Mouse (Mus musculus): Measurements from ENCODE around the gene Mettl24. TPM values are rescaled to one million over a fixed set of nuclear protein-coding genes. Genes with fewer than 3 reads are reported as not detected.

Gene Mettl24
- polyA plus RNA-seq, 1 experiment from 2014 or later, result 2.8 TPM

DNA sequence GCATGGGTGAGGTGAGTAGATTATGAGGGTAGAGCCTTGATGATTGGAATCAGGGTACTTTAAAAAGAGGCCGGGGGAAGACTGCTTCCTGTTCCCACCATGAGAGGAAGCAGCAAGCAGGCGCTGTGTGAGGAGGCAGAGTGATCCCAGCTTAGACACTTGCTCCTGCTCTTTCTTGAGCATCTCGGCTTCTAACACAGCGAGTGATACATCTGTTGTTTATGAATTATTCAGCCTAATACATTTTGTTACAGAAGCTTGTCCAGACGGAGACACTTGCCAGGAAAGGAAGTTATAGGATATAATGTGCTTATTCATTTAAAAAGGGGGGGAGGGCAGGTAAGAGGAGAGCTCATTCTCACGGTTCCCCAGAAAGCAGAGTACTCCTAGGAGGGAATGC is 142.9 kb downstream of the Mettl24 start:
- H3K27ac ChIP-seq (ENCODE audit: low read depth, low read length), result no peak overlapping the region
- no peak overlapping the region for H3K9ac ChIP-seq (ENCODE audit: low read depth, low read length)
- peaks cover 4% of the 10 kb centered on the region; the same call in 1 of the 2 replicates for H3K36me3 ChIP-seq (ENCODE audit: control insufficient read depth, insufficient read depth, low read length)
- no peak overlapping the region for H3K4me2 ChIP-seq (replicated peaks; ENCODE audit: low read depth, low read length)
- no peaks in the 10 kb centered on the region for H3K27me3 ChIP-seq (ENCODE audit: control insufficient read depth, insufficient read depth, low read length)
- H3K4me1 ChIP-seq (ENCODE audit: control insufficient read depth, insufficient read depth, low read length), result no peaks in the 10 kb centered on the region
- WGBS, result 84% methylated on average over 6 of the region's 6 CpGs
- no peak for ATAC-seq (ENCODE audit: low FRiP score, low TSS enrichment)
- no peaks in the 10 kb centered on the region for H3K9me3 ChIP-seq (ENCODE audit: control insufficient read depth, low read length)
- H3K4me3 ChIP-seq (ENCODE audit: low read length), result no peak overlapping the region

DNA sequence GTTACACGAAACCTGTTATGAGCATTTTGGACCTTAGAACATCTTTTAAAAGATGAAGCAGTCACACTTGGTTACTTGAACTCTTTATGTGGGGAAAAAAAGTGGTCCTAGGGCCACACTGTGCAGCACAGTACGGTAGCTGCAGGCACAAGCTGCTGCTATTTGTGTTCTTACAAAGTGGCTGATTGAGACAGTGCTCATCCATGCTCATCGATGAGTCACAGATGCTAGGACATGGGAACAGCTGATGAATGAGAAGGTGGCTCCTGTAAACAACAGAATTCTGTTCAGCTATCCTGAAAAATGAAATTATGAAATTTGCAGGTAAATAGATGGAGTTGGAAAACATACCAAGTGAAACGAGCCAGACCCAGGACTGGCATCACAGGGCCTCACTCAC is 144.6 kb downstream of the Mettl24 start:
- Histone ChIP-seq H3K4me2 (replicated peaks; ENCODE audit: low read depth, low read length) (no peak overlapping the region), H3K36me3 (ENCODE audit: control insufficient read depth, insufficient read depth, low read length) (peaks cover 12% of the 10 kb centered on the region; the same call in 1 of the 2 replicates), H3K27ac (ENCODE audit: low read depth, low read length) (no peak overlapping the region), H3K27me3 (ENCODE audit: control insufficient read depth, insufficient read depth, low read length) (no peaks in the 10 kb centered on the region), H3K4me3 (ENCODE audit: low read length) (no peak overlapping the region), H3K4me1 (ENCODE audit: control insufficient read depth, insufficient read depth, low read length) (no peaks in the 10 kb centered on the region), H3K9me3 (ENCODE audit: control insufficient read depth, low read length) (no peaks in the 10 kb centered on the region), H3K9ac (ENCODE audit: low read depth, low read length) (no peak overlapping the region)
- 89% methylated on average over 4 of the region's 4 CpGs for WGBS
- no peak for ATAC-seq (ENCODE audit: low FRiP score, low TSS enrichment)

DNA sequence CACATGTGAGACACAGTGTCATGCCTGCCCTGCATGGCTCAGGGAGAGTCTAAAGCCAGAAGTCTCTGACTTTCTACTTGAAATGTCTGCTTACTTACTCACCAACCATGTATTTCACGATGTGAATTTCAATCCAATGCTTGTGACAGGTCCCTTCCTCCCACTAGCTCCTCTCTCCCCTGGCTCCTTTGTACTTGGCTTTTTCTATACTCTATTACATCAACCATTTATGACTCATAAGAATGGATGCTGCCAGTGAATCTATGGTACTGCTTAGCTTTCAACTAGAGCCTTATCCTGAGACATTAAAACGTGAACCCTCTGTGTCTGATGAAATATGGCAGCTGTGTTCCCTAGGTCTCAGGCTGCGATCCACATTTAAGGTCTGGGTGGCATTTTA is 147.2 kb downstream of the Mettl24 start:
- no peaks in the 10 kb centered on the region for H3K4me1 ChIP-seq (ENCODE audit: control insufficient read depth, insufficient read depth, low read length)
- peaks cover 34% of the 10 kb centered on the region for H3K36me3 ChIP-seq (ENCODE audit: control insufficient read depth, insufficient read depth, low read length)
- no peak for ATAC-seq (ENCODE audit: low FRiP score, low TSS enrichment)
- H3K9ac ChIP-seq (ENCODE audit: low read depth, low read length), result no peak overlapping the region
- H3K9me3 ChIP-seq (ENCODE audit: control insufficient read depth, low read length), result no peaks in the 10 kb centered on the region
- WGBS, result 88% methylated on average over 3 of the region's 3 CpGs
- H3K4me3 ChIP-seq (ENCODE audit: low read length), result no peak overlapping the region
- H3K27me3 ChIP-seq (ENCODE audit: control insufficient read depth, insufficient read depth, low read length), result no peaks in the 10 kb centered on the region
- H3K27ac ChIP-seq (ENCODE audit: low read depth, low read length), result no peak overlapping the region
- H3K4me2 ChIP-seq (replicated peaks; ENCODE audit: low read depth, low read length), result no peak overlapping the region

DNA sequence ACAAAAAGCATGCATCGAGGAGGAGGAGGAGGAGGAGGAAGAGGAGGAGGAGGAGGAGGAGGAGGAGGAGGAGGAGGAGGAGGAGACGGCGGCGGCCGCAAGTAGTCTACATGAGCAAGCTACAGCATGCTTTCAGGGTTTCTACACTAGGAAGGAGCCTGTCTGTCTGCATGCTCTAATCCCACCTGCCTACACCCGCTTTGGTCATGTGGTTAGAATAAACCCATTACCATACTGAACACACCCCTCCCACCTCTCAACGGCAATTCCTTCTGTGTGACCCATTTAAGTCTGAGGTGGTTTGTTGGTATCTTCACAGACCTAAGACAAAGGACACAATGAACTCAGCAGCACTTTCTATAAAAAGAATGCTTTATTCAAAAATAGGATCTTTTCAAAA is 148.2 kb downstream of the Mettl24 start:
- peaks cover 42% of the 10 kb centered on the region for H3K36me3 ChIP-seq (ENCODE audit: control insufficient read depth, insufficient read depth, low read length)
- H3K9me3 ChIP-seq (ENCODE audit: control insufficient read depth, low read length), result no peaks in the 10 kb centered on the region
- no peak overlapping the region for H3K27ac ChIP-seq (ENCODE audit: low read depth, low read length)
- ATAC-seq (ENCODE audit: low FRiP score, low TSS enrichment), result no peak
- WGBS, result 94% methylated on average over 6 of the region's 7 CpGs
- no peak overlapping the region for H3K4me3 ChIP-seq (ENCODE audit: low read length)
- no peak overlapping the region for H3K9ac ChIP-seq (ENCODE audit: low read depth, low read length)
- H3K4me2 ChIP-seq (replicated peaks; ENCODE audit: low read depth, low read length), result no peak overlapping the region
- no peaks in the 10 kb centered on the region for H3K27me3 ChIP-seq (ENCODE audit: control insufficient read depth, insufficient read depth, low read length)
- no peaks in the 10 kb centered on the region for H3K4me1 ChIP-seq (ENCODE audit: control insufficient read depth, insufficient read depth, low read length)

DNA sequence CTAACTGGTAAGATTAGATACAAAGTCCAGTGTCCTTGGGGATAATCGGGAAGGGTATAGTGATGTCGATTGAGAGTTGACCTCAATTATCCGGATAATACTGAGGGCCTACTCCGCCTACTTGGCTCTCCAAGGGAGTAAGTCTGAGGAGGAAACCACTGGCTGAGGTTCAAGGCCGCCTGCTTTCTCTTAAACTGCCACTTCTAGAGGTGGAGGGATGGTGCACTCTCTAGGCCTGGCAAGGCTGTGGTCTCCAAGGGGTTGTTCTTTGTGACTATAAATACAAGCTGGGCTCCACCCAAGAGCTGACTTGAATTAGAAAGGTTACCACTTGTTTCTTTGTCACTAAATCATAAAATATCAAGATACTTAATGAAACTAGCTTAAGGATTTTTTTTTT is 157.0 kb downstream of the Mettl24 start:
- Histone ChIP-seq H3K9me3 (ENCODE audit: control insufficient read depth, low read length) (no peaks in the 10 kb centered on the region), H3K36me3 (ENCODE audit: control insufficient read depth, insufficient read depth, low read length) (peaks cover 37% of the 10 kb centered on the region), H3K27ac (ENCODE audit: low read depth, low read length) (no peak overlapping the region), H3K4me3 (ENCODE audit: low read length) (no peak overlapping the region), H3K4me2 (replicated peaks; ENCODE audit: low read depth, low read length) (no peak overlapping the region), H3K27me3 (ENCODE audit: control insufficient read depth, insufficient read depth, low read length) (no peaks in the 10 kb centered on the region), H3K9ac (ENCODE audit: low read depth, low read length) (no peak overlapping the region), H3K4me1 (ENCODE audit: control insufficient read depth, insufficient read depth, low read length) (no peaks in the 10 kb centered on the region)
- WGBS, result 87% methylated on average over 5 of the region's 5 CpGs
- no peak for ATAC-seq (ENCODE audit: low FRiP score, low TSS enrichment)

DNA sequence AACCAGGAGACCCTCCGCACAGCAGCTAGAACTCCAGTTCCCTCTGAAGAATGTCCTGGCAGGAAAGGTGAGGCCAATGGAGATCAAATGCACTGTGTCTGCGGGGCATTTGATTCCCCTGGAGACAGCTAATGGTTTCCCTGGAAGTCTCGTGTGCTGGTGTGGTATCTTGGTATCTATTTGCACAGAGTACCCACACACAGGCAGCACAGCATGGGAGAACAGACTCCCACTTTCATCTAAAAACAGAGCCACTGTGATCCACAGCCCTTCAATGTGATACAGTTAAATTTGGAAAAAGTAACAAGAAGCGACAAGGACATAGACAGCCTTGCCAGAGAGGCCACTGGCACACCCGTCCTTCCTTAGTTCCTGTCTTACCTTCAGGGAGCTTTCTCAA is 160.8 kb downstream of the Mettl24 start:
- WGBS, result 84% methylated on average over 5 of the region's 5 CpGs
- Histone ChIP-seq H3K4me3 (ENCODE audit: low read length) (no peak overlapping the region), H3K36me3 (ENCODE audit: control insufficient read depth, insufficient read depth, low read length) (peaks cover 44% of the 10 kb centered on the region)

DNA sequence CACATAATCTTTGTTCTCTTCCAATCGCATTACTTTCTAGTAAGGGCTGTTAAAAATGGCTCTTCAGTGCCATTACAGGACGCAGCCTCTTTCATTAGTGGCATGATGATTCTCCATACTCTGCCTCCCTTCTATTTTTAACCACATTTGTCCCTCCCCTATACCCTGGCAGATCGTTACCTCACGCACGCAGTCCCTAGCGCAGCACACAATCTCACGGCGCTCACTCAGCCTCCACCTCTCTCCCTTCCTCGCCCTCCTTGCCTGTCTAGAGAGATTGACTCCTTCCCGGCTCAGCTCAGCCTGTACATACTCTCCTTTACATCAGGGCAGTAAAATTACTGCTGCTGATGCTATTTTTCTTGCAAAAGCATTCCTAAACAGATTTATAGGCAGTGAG is 161.5 kb downstream of the Mettl24 start:
- Histone ChIP-seq H3K27me3 (ENCODE audit: control insufficient read depth, insufficient read depth, low read length) (no peaks in the 10 kb centered on the region), H3K4me3 (ENCODE audit: low read length) (no peak overlapping the region), H3K9me3 (ENCODE audit: control insufficient read depth, low read length) (no peaks in the 10 kb centered on the region), H3K27ac (ENCODE audit: low read depth, low read length) (peak overlapping the region; percentile 37; the same call in 1 of the 2 replicates), H3K36me3 (ENCODE audit: control insufficient read depth, insufficient read depth, low read length) (peaks cover 51% of the 10 kb centered on the region), H3K9ac (ENCODE audit: low read depth, low read length) (no peak overlapping the region), H3K4me2 (replicated peaks; ENCODE audit: low read depth, low read length) (no peak overlapping the region), H3K4me1 (ENCODE audit: control insufficient read depth, insufficient read depth, low read length) (no peaks in the 10 kb centered on the region)
- WGBS, result 61% methylated on average over 10 of the region's 10 CpGs
- ATAC-seq (ENCODE audit: low FRiP score, low TSS enrichment), result no peak

More for the DNA sequence above, 160.8 kb downstream of the Mettl24 start:
- Histone ChIP-seq H3K27ac (ENCODE audit: low read depth, low read length) (no peak overlapping the region), H3K9ac (ENCODE audit: low read depth, low read length) (no peak overlapping the region), H3K27me3 (ENCODE audit: control insufficient read depth, insufficient read depth, low read length) (no peaks in the 10 kb centered on the region), H3K4me2 (replicated peaks; ENCODE audit: low read depth, low read length) (no peak overlapping the region), H3K9me3 (ENCODE audit: control insufficient read depth, low read length) (no peaks in the 10 kb centered on the region), H3K4me1 (ENCODE audit: control insufficient read depth, insufficient read depth, low read length) (no peaks in the 10 kb centered on the region)
- no peak for ATAC-seq (ENCODE audit: low FRiP score, low TSS enrichment)

DNA sequence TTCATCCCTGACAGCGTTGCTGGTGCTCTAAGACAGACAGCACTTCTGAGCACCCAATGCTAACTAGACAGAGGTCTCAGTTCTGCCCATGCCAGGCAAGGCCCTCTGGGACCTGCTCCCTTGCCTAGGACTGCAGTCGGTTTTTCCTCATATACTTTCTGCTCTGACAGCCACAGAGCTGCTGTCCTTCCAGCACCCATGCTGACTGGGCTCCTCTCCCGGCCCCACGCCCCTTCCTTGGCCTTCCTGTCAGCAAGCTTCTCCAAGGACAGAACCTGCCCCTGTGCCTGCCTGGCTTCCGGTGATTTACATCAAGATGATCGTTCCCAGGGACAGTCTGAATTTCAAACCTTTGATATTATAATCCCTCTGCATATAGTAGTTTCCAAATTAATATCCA is 162.5 kb downstream of the Mettl24 start:
- no peaks in the 10 kb centered on the region for H3K9me3 ChIP-seq (ENCODE audit: control insufficient read depth, low read length)
- 80% methylated on average over 6 of the region's 6 CpGs for WGBS
- no peak overlapping the region for H3K4me3 ChIP-seq (ENCODE audit: low read length)
- no peaks in the 10 kb centered on the region for H3K4me1 ChIP-seq (ENCODE audit: control insufficient read depth, insufficient read depth, low read length)
- no peak overlapping the region for H3K27ac ChIP-seq (ENCODE audit: low read depth, low read length)
- no peak for ATAC-seq (ENCODE audit: low FRiP score, low TSS enrichment)
- no peak overlapping the region for H3K4me2 ChIP-seq (replicated peaks; ENCODE audit: low read depth, low read length)
- H3K36me3 ChIP-seq (ENCODE audit: control insufficient read depth, insufficient read depth, low read length), result peaks cover 52% of the 10 kb centered on the region
- no peaks in the 10 kb centered on the region for H3K27me3 ChIP-seq (ENCODE audit: control insufficient read depth, insufficient read depth, low read length)
- H3K9ac ChIP-seq (ENCODE audit: low read depth, low read length), result no peak overlapping the region

DNA sequence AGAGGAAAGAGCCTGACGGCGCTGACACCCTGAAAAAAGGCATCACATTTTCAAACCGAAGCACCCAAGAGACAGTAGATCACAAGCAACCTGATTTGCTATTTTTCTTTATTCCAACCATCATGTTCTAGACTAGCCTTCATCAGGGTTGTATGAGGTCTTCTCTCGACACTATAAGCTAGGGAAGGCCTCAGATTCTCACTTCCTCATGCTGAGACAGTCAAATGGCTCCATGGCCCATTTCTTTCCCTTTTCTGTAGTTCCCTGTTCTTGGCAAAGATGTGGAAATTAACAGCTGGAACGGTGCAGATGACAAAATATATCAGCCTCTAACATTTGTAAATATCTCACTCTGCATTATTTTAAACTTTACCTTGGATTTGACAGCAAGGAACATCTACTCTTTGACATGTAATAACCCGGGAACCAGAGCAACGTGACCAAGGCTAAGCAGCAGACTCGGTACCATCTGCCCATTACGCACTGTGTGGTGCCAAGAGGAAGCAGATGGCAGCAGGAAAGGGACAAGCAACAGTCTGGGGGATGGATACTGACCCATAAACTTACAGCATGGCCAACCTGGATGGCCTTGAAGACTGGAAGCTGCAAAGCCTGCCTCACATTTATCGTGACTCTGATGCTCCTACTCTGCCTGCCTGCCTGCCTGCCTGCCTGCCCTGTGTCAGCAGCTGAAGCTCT is 164.2 kb downstream of the Mettl24 start:
- no peaks in the 10 kb centered on the region for H3K4me1 ChIP-seq (ENCODE audit: control insufficient read depth, insufficient read depth, low read length)
- no peak for ATAC-seq (ENCODE audit: low FRiP score, low TSS enrichment)
- no peaks in the 10 kb centered on the region for H3K9me3 ChIP-seq (ENCODE audit: control insufficient read depth, low read length)
- no peaks in the 10 kb centered on the region for H3K27me3 ChIP-seq (ENCODE audit: control insufficient read depth, insufficient read depth, low read length)
- H3K4me3 ChIP-seq (ENCODE audit: low read length), result no peak overlapping the region
- no peak overlapping the region for H3K27ac ChIP-seq (ENCODE audit: low read depth, low read length)
- no peak overlapping the region for H3K4me2 ChIP-seq (replicated peaks; ENCODE audit: low read depth, low read length)
- H3K36me3 ChIP-seq (ENCODE audit: control insufficient read depth, insufficient read depth, low read length), result peaks cover 42% of the 10 kb centered on the region
- no peak overlapping the region for H3K9ac ChIP-seq (ENCODE audit: low read depth, low read length)
- WGBS, result 88% methylated on average over 10 of the region's 10 CpGs

Data from kidney, embryonic 14.5 days (tissue).